Mouse (Mus musculus): ENCODE data around the gene Mgam. TPM values are rescaled to one million over a fixed set of nuclear protein-coding genes. Genes with fewer than 3 reads are reported as not detected.

Mgam gene
- total and polyA plus RNA-seq, 3 experiments: 0.08 to 0.20 TPM; not detected in 1

- WGBS: 50% methylated on average over 4 of the region's 4 CpGs
- TF ChIP-seq EP300 (IDR thresholded peaks at IDR 0.05; ENCODE audit: insufficient read depth, low read depth, low read length) (no peak), POLR2A (IDR thresholded peaks at IDR 0.05; ENCODE audit: insufficient read depth, low read depth, low read length) (no peak), CTCF (IDR thresholded peaks at IDR 0.05) (no peak)
These were observed 166.6 kb downstream of the Mgam start for GRCm38 (mm10) chr6:40795077-40795812.

DNA sequence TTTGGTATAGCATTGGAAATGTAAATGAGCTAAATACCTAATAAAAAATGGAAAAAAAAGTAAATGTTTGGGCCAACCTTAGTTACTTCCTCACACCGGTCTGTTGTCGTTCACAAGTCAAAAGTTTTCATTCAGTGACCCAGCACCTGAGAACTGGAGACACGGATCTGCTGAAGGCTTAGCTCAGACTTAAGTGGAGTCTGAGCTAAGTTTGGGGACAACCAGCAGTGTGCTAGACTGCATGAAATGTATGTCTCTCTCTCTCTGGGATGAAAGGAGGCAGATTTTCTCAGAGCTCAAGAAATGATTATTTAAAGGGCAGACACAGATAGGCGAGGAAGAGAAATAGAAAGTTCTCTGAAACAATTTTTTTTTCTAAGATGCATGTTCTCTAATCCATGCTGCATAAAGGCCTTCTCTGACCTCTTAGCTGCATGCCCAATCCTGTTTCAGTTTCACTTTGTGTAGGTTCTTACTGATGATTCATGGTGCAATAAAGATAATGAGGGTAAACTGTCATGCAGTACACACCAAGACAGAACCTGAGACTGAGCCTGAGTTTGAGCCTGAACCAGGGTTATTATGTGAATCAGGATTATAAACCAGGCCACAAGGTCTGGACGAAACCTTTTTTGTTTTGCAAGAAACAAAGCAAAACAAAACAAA, 189.7 kb downstream of the Mgam start:
- WGBS: 74% methylated on average over 5 of the region's 5 CpGs
- TF ChIP-seq CTCF (IDR thresholded peaks at IDR 0.05): no peak
- TF ChIP-seq EP300 (IDR thresholded peaks at IDR 0.05; ENCODE audit: insufficient read depth, low read depth, low read length): no peak
- TF ChIP-seq POLR2A (IDR thresholded peaks at IDR 0.05; ENCODE audit: insufficient read depth, low read depth, low read length): no peak
- no peaks in the 10 kb centered on the region for H3K79me2 ChIP-seq (replicated peaks; ENCODE audit: control insufficient read depth, insufficient read depth, low read length)
- no peaks in the 10 kb centered on the region for H3K4me1 ChIP-seq (ENCODE audit: control insufficient read depth, insufficient read depth, low read length)
- no peaks in the 10 kb centered on the region for H3K36me3 ChIP-seq (ENCODE audit: control insufficient read depth, insufficient read depth, low read length)
- no peak overlapping the region for H3K9ac ChIP-seq (ENCODE audit: low read depth, low read length)
- no peak overlapping the region for H3K4me3 ChIP-seq
- no peak overlapping the region for H3K27ac ChIP-seq
- intact Hi-C loops (cut with DNase I): no loop called here
- H3K27me3 ChIP-seq (ENCODE audit: control insufficient read depth, insufficient read depth, low read length): no peaks in the 10 kb centered on the region
- no peak for DNase-seq

More at GRCm38 (mm10) chr6:40795077-40795812, 166.6 kb downstream of the Mgam start:
- no peaks in the 10 kb centered on the region for H3K79me2 ChIP-seq (replicated peaks; ENCODE audit: control insufficient read depth, insufficient read depth, low read length)
- no peak overlapping the region for H3K9ac ChIP-seq (ENCODE audit: low read depth, low read length)
- intact Hi-C loops (cut with DNase I): no loop called here
- no peaks in the 10 kb centered on the region for H3K27me3 ChIP-seq (ENCODE audit: control insufficient read depth, insufficient read depth, low read length)
- no peaks in the 10 kb centered on the region for H3K4me1 ChIP-seq (ENCODE audit: control insufficient read depth, insufficient read depth, low read length)
- H3K4me3 ChIP-seq: no peak overlapping the region
- DNase-seq: no peak
- H3K27ac ChIP-seq: no peak overlapping the region
- H3K36me3 ChIP-seq (ENCODE audit: control insufficient read depth, insufficient read depth, low read length): no peaks in the 10 kb centered on the region

Other genes starting within 250 kb of the Mgam start
- gene E330009J07Rik, start 192.7 kb upstream of the Mgam start, total RNA-seq (2021): 1 to 10 TPM; 2.5 to 4.5 TPM
- gene E330009J07Rik, start 192.7 kb upstream of the Mgam start, polyA plus RNA-seq (2012; rRNA removed): 1.7 and 3.5 TPM in 2 replicates
- not detected for gene Wee2, start 189.7 kb upstream of the Mgam start, total RNA-seq (2021)
- gene Wee2, start 189.7 kb upstream of the Mgam start, polyA plus RNA-seq (2012; rRNA removed): not detected in 2 replicates
- gene Ssbp1, start 157.5 kb upstream of the Mgam start, total RNA-seq (2021): 10 to 100 TPM; 32.0 to 36.5 TPM
- 12.7 and 18.3 TPM in 2 replicates for gene Ssbp1, start 157.5 kb upstream of the Mgam start, polyA plus RNA-seq (2012; rRNA removed)
- gene Tas2r137, start 137.6 kb upstream of the Mgam start, total RNA-seq (2021): not detected
- 0.15 TPM in 1 of 2 replicates, not detected in the other for gene Tas2r137, start 137.6 kb upstream of the Mgam start, polyA plus RNA-seq (2012; rRNA removed)
- not detected for gene Tas2r108, start 135.3 kb upstream of the Mgam start, total RNA-seq (2021)
- not detected in 2 replicates for gene Tas2r108, start 135.3 kb upstream of the Mgam start, polyA plus RNA-seq (2012; rRNA removed)
- gene Prss37, start 109.3 kb upstream of the Mgam start, total RNA-seq (2021): not detected
- 0.10 TPM in 1 of 2 replicates, not detected in the other for gene Prss37, start 109.3 kb upstream of the Mgam start, polyA plus RNA-seq (2012; rRNA removed)
- gene Olfr461, start 73.8 kb upstream of the Mgam start, total RNA-seq (2021): not detected
- not detected in 2 replicates for gene Olfr461, start 73.8 kb upstream of the Mgam start, polyA plus RNA-seq (2012; rRNA removed)
- gene Olfr460, start 59.3 kb upstream of the Mgam start, total RNA-seq (2021): not detected
- gene Olfr460, start 59.3 kb upstream of the Mgam start, polyA plus RNA-seq (2012; rRNA removed): not detected in 2 replicates
- gene Clec5a, start 43.0 kb upstream of the Mgam start, total RNA-seq (2021): 1 to 10 TPM in 1 of 2 experiments, under 1 TPM in 1; 0.68 to 1.9 TPM
- gene Clec5a, start 43.0 kb upstream of the Mgam start, polyA plus RNA-seq (2012; rRNA removed): 0.47 and 1.0 TPM in 2 replicates
- not detected for gene Tas2r138, start 15.5 kb upstream of the Mgam start, total RNA-seq (2021)
- not detected in 2 replicates for gene Tas2r138, start 15.5 kb upstream of the Mgam start, polyA plus RNA-seq (2012; rRNA removed)